Mouse (Mus musculus): Measurements from ENCODE around the gene Ptpn20. TPM values are rescaled to one million over a fixed set of nuclear protein-coding genes. Genes with fewer than 3 reads are reported as not detected.

Ptpn20 gene
- total RNA-seq (2022): 1 to 10 TPM in 1 of 4 experiments, under 1 TPM in 3; 0.61 to 1.3 (median 0.86) TPM

DNA sequence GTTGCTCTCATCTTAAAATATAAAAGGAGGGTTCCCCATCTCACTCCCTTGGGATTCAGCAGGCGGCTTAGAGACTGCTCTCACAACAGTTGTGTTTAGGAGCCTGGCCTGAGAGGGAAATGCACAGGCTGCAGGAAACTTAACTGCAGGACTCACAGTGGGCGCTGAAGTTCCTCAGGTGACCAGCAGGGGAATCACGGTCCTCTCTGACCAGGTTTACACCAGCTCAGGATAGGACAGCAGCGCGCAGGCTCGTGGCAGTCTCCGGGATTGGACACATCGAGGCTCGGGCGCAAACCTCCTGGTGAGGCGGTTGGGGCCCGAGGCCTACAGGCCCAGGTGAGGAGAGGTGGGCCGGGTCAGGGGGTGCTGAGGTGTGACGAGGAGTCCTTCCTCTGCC, at the start of gene Ptpn20:
Gene Ptpn20, plus strand, starts transcription at position 257 of the 400 bp plus-strand sequence.
- DNase-seq (ENCODE audit: low spot score in 2 of 2): no peak

DNA sequence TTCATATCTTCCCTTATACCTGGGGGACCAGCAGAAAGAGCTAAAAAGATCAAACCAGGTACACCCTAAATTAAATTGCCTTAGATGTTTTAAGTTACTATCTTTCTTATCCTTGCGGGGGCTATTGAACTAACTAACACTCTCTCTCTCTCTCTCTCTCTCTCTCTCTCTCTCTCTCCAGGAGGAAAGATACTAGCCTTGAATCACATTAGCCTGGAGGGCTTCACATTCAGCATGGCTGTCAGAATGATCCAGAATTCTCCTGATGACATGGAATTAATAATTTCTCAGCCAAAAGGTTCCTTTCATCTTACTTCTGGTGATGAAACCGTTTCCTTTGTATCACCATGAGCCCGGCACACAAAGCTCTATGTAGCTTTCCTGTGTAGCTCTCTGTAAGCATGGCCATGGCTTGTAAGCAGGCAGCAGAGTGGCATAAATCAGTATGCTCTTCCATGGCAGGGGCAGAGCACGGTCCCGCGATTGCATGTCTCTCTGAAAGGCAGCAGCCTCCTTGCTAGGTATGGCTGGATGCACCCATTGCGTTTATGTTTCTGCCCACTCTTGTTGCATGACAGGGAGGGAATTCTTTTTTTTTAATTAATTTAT, 49.3 kb upstream of the Ptpn20 start:
- DNase-seq (ENCODE audit: low spot score in 2 of 2): no peak

DNA sequence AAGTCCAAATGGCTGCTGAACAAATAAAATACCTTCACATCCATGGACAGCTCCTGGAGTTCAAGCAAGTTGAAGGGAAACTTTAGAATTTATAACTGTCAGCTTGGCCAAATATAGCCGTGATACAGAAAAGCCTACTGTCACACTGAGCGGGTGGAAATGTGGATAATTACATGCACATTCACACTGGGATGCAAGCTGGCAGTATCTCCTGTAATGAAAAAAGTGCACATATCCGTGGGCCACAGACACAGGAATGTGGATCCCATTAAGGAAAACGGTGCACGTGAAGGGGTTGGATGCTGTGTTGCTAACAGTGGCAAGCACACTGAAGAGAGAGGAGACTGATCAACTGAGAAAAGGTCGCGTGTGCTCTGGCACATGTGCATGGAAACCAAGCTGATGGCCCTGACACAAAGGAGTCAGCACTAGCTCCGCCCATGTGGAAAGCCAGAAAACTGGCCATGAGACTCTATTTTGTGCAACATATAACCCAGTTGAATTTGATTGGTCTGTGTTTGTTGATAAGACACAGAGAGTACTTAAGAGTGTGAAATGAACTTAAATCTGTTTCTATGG, 43.4 kb upstream of the Ptpn20 start:
- no peak for DNase-seq (ENCODE audit: low spot score in 2 of 2)

DNA sequence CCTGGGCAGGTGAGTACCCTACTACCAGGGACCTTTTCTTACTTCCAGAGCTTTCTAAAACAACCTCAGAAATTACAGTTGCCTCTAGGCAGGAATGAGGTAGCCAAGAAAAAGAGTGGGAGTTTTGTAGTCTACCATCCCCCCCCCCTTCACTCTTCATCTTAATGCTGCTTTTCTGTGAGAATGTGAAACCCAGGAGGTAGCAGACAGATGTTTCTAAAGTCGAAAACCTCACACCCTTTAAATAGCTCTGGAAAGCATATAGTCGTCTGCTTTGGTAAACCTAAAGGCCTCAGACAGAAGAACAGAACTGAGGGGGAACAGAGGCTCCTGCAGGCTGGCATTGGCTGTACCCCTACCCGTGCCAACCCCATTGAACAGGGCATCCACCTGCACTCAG, 40.4 kb upstream of the Ptpn20 start:
- no peak for DNase-seq (ENCODE audit: low spot score in 2 of 2)

DNA sequence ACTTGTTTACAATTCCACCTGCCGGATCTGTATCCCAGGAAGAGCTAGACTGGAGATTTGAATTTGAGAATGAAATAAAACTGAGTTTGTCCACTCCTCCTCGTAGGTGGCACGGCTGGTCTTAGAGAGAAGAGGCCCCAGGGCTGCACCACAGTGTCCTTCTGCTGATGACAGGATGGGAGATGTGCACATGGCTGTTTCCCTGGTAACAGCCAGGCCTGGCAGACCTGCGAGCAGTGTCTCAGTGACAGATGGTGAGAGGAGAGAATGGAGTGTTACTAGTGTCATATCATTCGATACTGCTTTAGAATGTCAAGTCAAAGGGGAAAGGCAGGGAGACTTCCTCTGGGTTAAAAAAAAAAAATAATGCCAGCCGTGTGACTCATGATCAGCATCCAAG, 39.2 kb upstream of the Ptpn20 start:
- DNase-seq (ENCODE audit: low spot score in 2 of 2): peak; percentile 37 to 52

DNA sequence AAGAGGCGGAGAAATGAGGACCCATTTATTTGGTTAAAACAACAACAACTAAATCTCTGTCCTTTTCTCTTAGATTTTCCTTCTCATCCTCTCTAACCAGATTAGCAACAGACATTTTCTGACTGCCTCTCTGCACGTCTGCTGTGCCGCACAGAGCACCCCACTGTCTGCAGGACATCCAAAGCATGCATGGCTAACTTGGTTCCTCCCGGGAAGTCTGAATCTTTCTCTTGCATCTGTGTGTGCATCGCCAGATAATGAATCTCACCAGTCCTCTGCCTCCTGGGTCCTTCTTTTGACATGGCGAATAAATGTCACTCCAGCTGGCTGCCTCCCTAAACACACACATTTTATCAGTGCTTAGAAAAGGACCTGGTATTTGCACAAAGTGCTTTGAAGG, 18.3 kb upstream of the Ptpn20 start:
- DNase-seq (ENCODE audit: low spot score in 2 of 2): no peak

DNA sequence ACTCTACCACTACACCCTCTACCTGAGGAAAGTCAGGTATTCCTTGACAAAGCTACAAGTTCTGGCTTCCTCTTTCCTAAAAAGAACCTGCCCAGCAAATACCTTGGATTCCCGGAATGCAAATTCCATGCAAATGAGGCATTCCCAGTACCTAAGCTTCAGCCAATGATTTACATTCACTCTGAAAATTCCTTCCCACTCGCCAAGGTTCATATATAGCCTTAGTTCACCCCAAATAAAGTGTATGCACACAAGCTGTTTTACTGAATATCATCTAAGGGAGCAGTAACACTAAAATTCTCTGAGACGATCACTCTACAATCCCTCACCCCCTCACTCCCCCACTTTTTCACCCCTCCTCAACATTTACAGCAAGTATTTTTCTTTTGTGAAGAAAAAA, 15.4 kb upstream of the Ptpn20 start:
- no peak for DNase-seq (ENCODE audit: low spot score in 2 of 2)

DNA sequence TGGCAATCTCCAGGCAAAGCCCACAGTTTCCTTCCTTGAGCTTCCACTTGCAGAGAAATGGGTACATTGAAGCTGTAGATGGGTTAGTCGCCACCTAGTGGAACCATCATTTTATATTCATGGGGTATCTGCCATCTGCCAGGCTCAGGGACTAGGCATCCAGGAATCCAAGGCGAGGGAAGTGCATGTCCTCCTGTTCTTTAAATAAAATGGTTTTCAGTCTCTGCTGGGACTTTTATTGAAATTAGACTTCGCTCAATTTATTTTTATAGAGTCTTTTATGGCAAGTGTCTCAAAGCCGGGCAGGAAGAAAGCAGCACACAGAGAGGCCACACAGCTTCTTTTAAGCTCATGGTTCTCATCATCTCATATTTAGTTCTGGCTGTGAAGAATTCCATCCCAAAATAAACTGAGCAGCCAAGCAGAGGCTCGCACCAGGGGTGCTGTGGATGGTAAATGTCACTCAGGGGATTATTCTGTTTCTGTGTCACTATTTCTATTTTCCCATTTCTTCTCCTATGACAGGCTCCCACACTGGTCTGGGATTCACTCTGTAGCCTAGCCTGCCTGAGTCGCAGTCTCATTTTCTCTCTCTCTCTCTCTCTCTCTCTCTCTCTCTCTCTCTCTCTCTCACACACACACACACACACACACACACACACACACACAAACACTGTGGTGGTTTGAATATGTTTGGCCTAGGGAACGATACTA, 9.1 kb upstream of the Ptpn20 start:
- no peak for DNase-seq (ENCODE audit: low spot score in 2 of 2)

DNA sequence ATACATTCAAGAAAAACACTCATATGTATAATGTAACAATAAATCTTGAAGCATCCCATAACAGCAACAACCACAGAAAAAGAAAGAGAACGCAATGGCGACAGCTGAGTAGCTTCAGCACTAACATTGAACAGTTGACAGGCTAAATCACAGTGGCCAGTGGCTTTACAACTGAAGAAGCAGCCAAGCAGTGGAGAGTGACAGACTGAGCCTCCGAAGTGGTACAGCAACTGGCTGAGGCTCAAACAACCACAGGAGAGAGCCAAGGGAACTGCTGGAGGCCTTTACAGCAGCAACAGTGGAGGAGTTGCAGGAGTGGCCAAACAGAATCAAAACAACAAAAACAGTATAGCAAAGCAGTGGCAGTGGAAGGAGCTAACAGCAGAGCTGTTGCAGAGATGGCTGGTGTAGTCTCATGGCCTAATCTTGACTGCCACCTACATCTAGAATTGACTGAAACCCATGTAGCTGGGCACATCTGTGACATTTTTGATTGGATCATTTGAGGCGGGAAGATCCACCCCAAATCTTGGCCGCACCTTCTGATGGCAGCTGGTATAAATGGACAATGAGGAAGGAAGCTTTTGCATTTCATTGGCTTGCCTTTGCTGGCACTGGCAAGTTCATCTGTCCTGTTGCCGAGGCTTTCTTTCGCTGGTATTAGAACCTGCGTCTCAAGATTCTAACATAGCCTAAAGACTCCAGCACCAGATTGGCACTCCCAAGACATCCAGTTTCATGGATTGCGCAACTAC, 9.5 kb downstream of the Ptpn20 start:
- DNase-seq (ENCODE audit: low spot score in 2 of 2): no peak

DNA sequence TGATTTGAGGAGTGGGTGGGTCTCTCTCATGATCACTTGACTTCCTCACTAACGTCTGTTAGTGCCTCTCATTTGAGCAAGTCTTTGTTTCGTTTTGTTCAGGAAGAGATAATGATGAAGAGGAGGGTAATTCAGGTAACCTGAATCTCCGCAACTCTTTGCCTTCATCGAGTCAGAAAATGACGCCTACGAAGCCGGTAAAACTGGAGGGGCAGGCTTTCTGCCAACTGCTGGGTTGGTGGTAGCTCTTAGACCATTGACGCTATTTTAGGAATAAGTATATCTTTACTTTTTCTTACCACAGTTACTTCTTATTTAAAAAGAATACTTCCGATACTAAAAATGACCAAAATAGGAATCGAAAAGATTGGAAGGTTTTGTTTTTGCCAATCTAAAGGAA, 18.4 kb downstream of the Ptpn20 start:
- DNase-seq (ENCODE audit: low spot score in 2 of 2): no peak

DNA sequence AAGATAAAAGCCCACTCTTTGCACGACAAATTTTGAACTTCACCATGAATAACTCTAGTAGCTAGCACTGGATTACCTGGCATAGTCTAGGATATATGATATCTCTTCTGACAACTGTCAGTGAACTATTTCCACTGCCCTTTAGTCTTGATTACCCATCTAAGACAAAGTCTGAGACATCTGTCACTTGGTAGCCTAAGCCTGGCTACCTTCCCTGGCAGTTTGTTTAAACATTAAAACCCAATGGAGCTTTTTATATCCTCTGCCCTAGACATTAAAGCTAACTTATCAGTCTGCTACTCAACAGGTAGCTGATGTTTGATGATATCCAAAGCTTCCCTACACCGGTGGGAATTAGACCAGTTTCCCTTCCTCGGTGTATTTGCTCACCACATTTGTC, 36.0 kb downstream of the Ptpn20 start:
- DNase-seq (ENCODE audit: low spot score in 2 of 2): no peak

DNA sequence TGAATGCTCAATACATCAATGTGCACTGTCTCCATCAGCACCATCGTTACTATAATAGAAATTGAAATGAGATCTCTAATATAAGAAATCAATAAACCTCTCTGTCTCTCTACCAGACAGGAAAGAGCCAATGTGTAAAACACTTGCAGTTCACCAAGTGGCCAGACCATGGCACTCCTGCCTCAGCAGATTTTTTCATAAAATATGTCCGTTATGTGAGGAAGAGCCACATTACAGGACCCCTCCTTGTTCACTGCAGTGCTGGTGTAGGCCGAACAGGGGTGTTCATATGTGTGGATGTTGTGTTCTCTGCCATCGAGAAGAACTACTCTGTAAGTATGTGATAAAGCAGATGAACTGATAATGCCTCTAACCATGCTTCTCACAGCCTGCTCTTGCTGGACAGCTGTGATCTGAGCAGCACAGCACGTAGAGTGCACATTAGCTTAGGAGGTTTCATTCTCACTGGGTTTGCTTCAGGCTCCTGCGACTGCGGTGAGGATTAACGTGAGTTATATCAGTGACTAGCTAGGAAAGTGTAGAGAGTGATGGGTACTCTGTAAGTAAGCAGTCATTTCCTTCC, 43.9 kb downstream of the Ptpn20 start:
- DNase-seq (ENCODE audit: low spot score in 2 of 2): peak in 1 of 2 experiments; percentile 42

DNA sequence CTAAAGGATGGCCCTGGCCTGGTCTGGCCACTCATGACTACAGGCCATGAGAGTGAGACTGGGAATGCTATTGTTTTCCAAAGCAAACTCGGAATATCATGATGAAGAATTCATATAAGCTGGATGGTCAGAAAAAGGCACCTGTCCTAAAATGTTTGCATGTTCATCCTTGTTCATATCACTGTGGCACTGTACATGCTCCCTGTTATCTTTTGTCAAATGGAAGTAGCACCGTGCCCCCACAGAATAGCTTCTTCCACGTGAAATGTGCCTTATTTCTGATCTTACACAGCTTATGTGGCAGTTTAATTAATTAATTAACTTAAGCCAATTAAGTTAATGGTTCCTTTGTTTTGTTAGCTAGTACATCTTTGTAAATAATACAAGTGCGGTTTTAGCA, 45.3 kb downstream of the Ptpn20 start:
- DNase-seq (ENCODE audit: low spot score in 2 of 2): no peak

DNA sequence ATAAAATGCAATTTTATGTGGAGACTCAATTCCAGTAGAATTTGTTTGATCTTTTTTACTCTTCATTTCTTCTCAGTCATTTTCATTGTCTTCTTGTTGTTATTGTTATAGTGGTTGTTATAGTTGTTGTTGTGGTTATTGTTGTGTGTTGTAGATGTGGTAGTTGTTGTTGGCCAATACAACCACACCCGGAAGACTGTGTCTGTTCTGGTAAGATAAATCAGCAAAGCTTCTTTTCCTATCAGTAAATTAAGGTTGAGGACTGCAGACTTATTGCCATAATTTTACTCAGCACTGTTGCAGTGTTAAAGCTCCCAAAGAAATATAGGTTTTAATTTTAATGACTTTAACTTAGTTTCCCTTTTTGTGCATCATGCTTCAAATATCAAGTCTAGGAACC, 45.8 kb downstream of the Ptpn20 start:
- DNase-seq (ENCODE audit: low spot score in 2 of 2): no peak

DNA sequence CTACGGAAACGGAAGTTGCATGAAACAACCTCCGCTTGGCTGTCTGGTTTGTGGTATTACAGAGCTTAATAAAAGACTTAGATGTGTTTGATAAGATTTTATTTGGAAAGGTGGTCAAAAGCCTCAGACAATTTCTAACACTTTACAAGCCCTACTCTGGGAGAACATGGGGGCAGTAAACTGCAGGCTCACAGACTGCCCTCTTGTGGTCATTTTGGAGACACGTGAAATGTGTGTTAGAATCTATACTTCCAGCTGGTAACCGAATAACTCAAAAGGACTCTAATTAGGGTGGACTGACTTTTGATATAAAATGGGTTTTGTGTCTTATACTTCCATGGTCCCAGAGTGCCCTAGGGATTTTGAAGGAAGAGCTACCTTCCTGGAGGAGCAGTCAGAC, 50.4 kb downstream of the Ptpn20 start:
- DNase-seq (ENCODE audit: low spot score in 2 of 2): no peak

DNA sequence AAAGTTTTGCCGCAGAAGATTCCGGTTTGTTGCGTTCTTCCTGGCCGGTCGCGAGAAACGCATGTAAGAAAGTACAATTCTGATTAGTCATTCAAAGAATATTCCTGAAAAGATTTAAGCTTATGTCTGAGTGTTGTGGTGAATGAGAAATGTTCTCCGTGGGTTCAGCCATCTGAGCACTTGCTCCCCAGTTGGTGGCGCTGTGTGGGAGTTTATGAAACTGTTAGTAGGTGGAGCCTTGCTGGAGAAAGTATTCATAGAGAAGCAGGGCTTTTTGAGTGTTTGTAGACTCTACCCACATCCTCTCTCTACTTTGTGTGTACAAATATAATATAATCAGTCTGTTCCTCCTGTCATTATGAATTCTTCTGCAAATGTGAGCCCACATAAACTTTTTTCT, 61.7 kb downstream of the Ptpn20 start:
- no peak for DNase-seq (ENCODE audit: low spot score in 2 of 2)

DNA sequence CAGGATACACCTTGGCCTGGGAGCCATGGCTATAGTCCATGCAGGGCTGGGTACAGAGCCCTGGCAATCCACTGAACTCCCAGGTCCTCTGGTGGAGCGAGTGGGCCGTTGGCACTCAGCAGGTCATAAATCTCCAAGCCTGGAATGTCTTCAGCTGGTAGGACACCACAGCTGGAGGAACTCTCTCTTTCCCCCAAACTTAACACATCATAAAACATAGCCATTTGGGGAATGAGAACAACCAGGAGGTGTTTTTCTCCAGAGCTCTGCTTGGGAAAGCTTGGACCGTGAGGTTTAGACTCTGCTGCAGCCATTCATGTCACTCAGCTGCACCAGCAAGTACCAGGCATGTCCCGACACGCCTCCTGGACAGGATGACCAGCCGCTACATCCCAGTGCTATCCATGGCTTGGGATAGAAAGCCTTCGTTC, 68.5 kb downstream of the Ptpn20 start:
- DNase-seq (ENCODE audit: low spot score in 2 of 2): no peak

DNA sequence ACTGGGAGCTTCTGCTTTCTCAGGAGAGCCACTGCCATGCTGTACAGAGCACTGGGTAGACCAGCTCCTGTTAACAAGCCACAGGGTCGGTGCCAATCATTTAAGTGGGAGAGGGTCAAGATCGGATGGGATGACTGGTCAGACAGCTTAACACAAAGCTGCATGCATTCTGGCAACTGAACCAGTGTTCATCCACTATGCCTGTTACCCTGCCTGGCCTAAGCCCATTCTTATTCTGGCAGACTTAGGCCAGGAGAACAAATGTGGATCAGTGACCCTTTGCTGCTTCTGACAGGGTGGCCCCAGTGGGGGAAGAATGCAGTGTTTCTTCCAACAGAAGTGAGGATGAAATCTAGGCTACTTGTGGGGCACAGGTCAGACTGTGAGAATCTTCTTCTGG, 69.3 kb downstream of the Ptpn20 start:
- no peak for DNase-seq (ENCODE audit: low spot score in 2 of 2)

DNA sequence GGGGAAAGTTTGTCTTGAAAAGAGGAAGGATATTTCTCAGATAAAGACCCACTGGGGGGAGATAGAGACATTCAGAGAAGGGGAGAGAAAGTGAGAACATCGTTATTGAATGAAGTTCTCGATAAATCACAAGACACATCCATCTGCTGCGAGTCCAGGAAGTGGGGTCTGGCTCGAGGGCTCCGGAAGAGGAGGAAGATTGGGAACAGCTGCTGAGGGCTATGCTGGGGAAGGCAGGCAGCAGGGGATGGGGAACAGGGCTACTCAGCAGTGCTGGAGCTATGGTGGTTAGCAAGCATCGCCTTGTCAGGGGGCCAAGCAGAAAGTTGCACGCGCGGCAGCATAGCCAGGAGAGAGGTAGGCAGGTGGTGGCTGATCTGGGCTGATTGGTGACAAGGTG, 73.1 kb downstream of the Ptpn20 start:
- DNase-seq (ENCODE audit: low spot score in 2 of 2): no peak

DNA sequence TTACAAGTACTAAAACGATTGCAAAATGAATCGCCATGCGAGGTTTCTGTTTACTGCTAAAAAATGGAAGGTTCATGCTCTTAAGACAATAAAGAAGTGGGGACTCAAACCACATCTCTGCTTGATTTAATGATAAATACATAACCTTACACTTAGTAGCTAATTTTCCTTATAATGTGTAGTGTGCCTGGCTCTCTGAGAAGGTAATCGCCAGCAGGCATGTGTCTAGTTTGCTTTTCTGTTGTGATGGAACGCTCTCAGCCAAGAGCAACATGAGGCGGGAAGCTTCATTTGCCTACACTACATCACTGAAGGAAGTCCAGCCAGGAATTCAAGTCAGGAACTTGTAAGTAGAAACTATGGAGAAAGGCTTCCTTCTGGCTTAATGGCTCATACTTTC, 77.3 kb downstream of the Ptpn20 start:
- DNase-seq (ENCODE audit: low spot score in 2 of 2): no peak

DNA sequence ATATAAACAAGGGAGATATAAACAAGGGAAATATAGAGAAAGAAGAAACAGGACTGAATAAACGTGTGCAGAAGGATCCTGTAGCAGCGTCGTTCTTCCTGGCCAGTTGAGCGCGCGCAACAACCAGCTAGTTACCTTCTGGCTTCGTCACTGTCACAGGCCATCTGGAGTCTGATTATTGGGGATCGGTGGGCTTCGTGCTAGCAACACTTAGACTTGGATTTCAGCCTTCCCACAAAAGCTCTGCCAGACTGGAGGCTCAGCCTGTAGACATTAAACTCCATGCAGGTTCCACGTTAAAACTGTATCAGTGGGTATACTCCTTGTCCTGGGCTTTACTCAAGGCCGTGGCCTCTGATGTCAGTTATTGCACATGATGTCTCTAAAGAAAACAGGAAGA, 80.9 kb downstream of the Ptpn20 start:
- DNase-seq (ENCODE audit: low spot score in 2 of 2): no peak
